Mouse (Mus musculus) forebrain, embryonic 15.5 days (tissue): ENCODE results near the gene Irgq. TPM values are rescaled to one million over a fixed set of nuclear protein-coding genes. Genes with fewer than 3 reads are reported as not detected.
A peak's percentile ranks its signal among the peaks of the same experiment; 100 is the strongest.

ENCODE experiments used
- ATAC-seq: fragments of 200-750 bp; cut with Nextera tagmentation; replicated peaks from 2 replicates; pipeline ENCODE4 v1.8.0; 2017; ENCODE audit warnings: mild to moderate bottlenecking, moderate TSS enrichment, moderate library complexity
- H3K27ac ChIP-seq: fragments of 300-500 bp; sonication (generic); replicated peaks from 2 replicates; pipeline ENCODE4 v1.5.1; 2015; ENCODE audit warnings: mild to moderate bottlenecking, inconsistent platforms
- H3K27me3 ChIP-seq: fragments of 300-500 bp; sonication (generic); 2 replicates; pipeline ENCODE4 v1.6.1; 2015; ENCODE audit warnings: inconsistent platforms
- H3K36me3 ChIP-seq: fragments of 300-500 bp; sonication (generic); 2 replicates; pipeline ENCODE4 v1.6.1; 2015; ENCODE audit warnings: mild to moderate bottlenecking, inconsistent platforms
- H3K4me1 ChIP-seq: fragments of 300-500 bp; sonication (generic); 2 replicates; pipeline ENCODE4 v1.6.1; 2015; ENCODE audit warnings: inconsistent platforms
- H3K4me2 ChIP-seq: fragments of 300-500 bp; sonication (generic); replicated peaks from 2 replicates; pipeline ENCODE4 v1.6.1; 2015; ENCODE audit warnings: mild to moderate bottlenecking, inconsistent platforms
- H3K4me3 ChIP-seq: fragments of 300-500 bp; sonication (generic); 2 replicates; pipeline ENCODE4 v1.5.1; 2015; ENCODE audit warnings: mild to moderate bottlenecking, inconsistent platforms
- H3K9ac ChIP-seq: fragments of 300-500 bp; sonication (generic); replicated peaks from 2 replicates; pipeline ENCODE4 v1.6.1; 2015; ENCODE audit warnings: mild to moderate bottlenecking, inconsistent platforms
- H3K9me3 ChIP-seq: fragments of 300-500 bp; sonication (generic); 2 replicates; pipeline ENCODE4 v1.6.1; 2016; ENCODE audit warnings: inconsistent platforms
- WGBS: fragments of 180-500 bp; shearing (Covaris S2); methylation state at CpG from one replicate; pipeline ENCODE4 v1.1.7; 2015; ENCODE audit warnings: mixed read lengths; 5-methylcytosine and 5-hydroxymethylcytosine counted together
- polyA plus RNA-seq: library from polyadenylated mRNA; unstranded; fragments of >200 nt; fragmentation: Nextera tagmentation; extraction: Ambion mirVana; gene quantifications from 2 replicates; pipeline ENCODE4 v1.2.1, GENCODE M21; 2015

The Irgq gene
- polyA plus RNA-seq, 1 experiment from 2014 or later, result 29.3 TPM

DNA sequence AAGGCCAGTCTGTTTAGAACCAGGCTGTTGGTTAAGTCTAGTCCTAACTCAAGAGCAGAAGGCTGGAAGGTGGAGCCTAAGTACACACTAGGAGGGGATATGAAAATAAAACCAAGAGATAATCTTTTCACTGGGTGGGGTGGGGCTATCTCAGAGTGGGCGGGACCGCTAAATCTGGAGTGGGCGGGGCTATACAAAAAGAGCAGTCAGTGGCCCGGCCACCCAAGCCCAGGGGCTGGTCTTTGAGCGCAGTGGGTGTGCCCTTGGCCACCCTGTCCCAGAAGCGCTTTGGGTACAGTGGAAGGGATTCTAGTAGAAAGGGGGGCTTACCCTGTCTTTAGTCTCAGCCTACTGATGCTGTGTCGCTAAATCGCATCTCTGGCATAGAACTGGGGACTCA, 56.3 kb downstream of the Irgq start:
- Histone ChIP-seq H3K4me3 (peak overlapping the region; percentile 58), H3K4me1 (peaks cover 10% of the 10 kb centered on the region; the same call in 1 of the 2 replicates), H3K9ac (peak overlapping the region; percentile 83), H3K4me2 (peak overlapping the region; percentile 66), H3K36me3 (no peaks in the 10 kb centered on the region), H3K9me3 (no peaks in the 10 kb centered on the region), H3K27ac (no peak overlapping the region), H3K27me3 (peaks cover 20% of the 10 kb centered on the region)
- WGBS, result 8% methylated on average over 8 of the region's 8 CpGs
- ATAC-seq, result peak; percentile 61

- Histone ChIP-seq H3K36me3 (no peaks in the 10 kb centered on the region), H3K9me3 (no peaks in the 10 kb centered on the region), H3K27me3 (peaks cover 20% of the 10 kb centered on the region), H3K27ac (peak within 1 kb of the TSS; percentile 79), H3K4me2 (peak within 1 kb of the TSS; percentile 66), H3K4me1 (peaks cover 10% of the 10 kb centered on the region; the same call in 1 of the 2 replicates), H3K4me3 (peak within 1 kb of the TSS; percentile 58), H3K9ac (peak within 1 kb of the TSS; percentile 83)
- ATAC-seq, result peak; percentile 82
- WGBS, result 5% methylated on average over 30 of the region's 30 CpGs
These were observed 57.0 kb downstream of the Irgq start, which contains the start of the genes Ethe1 and Zfp575 for GRCm38 (mm10) chr7:24587330-24588105. Ethe1 (plus strand) TSS chr7:24587543. Zfp575 (minus strand) TSS chr7:24587641.

Other genes starting within 250 kb of the Irgq start
- 51.2 and 59.0 TPM in 2 replicates for gene Zfp61, start 229.5 kb upstream of the Irgq start, polyA plus RNA-seq
- 24.5 and 24.7 TPM in 2 replicates for gene Zfp94, start 214.0 kb upstream of the Irgq start, polyA plus RNA-seq
- gene Tescl, start 196.8 kb upstream of the Irgq start, polyA plus RNA-seq, result not detected in 2 replicates
- not detected in 2 replicates for gene Lypd5, start 181.5 kb upstream of the Irgq start, polyA plus RNA-seq
- 0.56 and 0.63 TPM in 2 replicates for gene Kcnn4, start 160.4 kb upstream of the Irgq start, polyA plus RNA-seq
- gene Smg9, start 131.1 kb upstream of the Irgq start, polyA plus RNA-seq, result 33.4 and 36.6 TPM in 2 replicates
- not detected in 2 replicates for gene Irgc1, start 78.4 kb upstream of the Irgq start, polyA plus RNA-seq
- 1.3 and 1.6 TPM in 2 replicates for gene Plaur, start 68.2 kb upstream of the Irgq start, polyA plus RNA-seq
- 70.1 and 76.4 TPM in 2 replicates for gene Cadm4, start 48.7 kb upstream of the Irgq start, polyA plus RNA-seq
- 296 and 306 TPM in 2 replicates for gene Zfp428, start 23.7 kb upstream of the Irgq start, polyA plus RNA-seq
- 1.5 and 1.7 TPM in 2 replicates for gene AC161166.1, start 18.2 kb upstream of the Irgq start, polyA plus RNA-seq
- 0.52 TPM in 1 of 2 replicates, not detected in the other for gene Pinlyp, start 15.4 kb downstream of the Irgq start, polyA plus RNA-seq
- gene Xrcc1, start 15.6 kb downstream of the Irgq start, polyA plus RNA-seq, result 69.8 and 79.5 TPM in 2 replicates
- gene Ethe1, start 56.9 kb downstream of the Irgq start, polyA plus RNA-seq, result 17.4 and 18.9 TPM in 2 replicates
- gene Zfp575, start 57.0 kb downstream of the Irgq start, polyA plus RNA-seq, result 11.6 and 11.7 TPM in 2 replicates
- not detected in 2 replicates for gene Phldb3, start 80.1 kb downstream of the Irgq start, polyA plus RNA-seq
- 0.18 and 0.23 TPM in 2 replicates for gene Lypd3, start 105.9 kb downstream of the Irgq start, polyA plus RNA-seq
- not detected in 2 replicates for gene Tex101, start 146.0 kb downstream of the Irgq start, polyA plus RNA-seq
- gene BC049730, start 178.6 kb downstream of the Irgq start, polyA plus RNA-seq, result not detected in 2 replicates
- gene Gm4763, start 196.2 kb downstream of the Irgq start, polyA plus RNA-seq, result not detected in 2 replicates
- gene Cd177, start 229.6 kb downstream of the Irgq start, polyA plus RNA-seq, result 0.31 TPM in 1 of 2 replicates, not detected in the other
- gene Ceacam10, start 246.5 kb downstream of the Irgq start, polyA plus RNA-seq, result not detected in 2 replicates